Mouse (Mus musculus): ENCODE data around the gene Olfr798.

GRCm38 (mm10) chr10:129651763-129652162, 24.0 kb upstream of the Olfr798 start:
- TF ChIP-seq ZC3H11A (IDR thresholded peaks at IDR 0.05; ENCODE audit: borderline replicate concordance, low read depth, low read length), result no peak
- no peak for TF ChIP-seq MAFK (IDR thresholded peaks at IDR 0.05; ENCODE audit: insufficient read depth, low read depth, low read length)
- TF ChIP-seq ZNF384 (IDR thresholded peaks at IDR 0.05; ENCODE audit: low read depth, low read length), result no peak
- TF ChIP-seq CHD2 (IDR thresholded peaks at IDR 0.05; ENCODE audit: low read depth, low read length), result no peak

Data from ES-E14 (cell line).